Mouse (Mus musculus) stomach, embryonic 14.5 days (tissue): ENCODE measurements around the gene Gpd1. TPM values are rescaled to one million over a fixed set of nuclear protein-coding genes. Genes with fewer than 3 reads are reported as not detected.
"Not testable (repeated sequence)": the region's sequence is repeated elsewhere in the genome, so short reads cannot be mapped to it uniquely, and the experiment has no call there.

Experiments used
- ATAC-seq: fragments of 200-750 bp; cut with Nextera tagmentation; 2 replicates; pipeline ENCODE4 v1.8.0; 2017; ENCODE audit warnings: low read depth, moderate TSS enrichment; ENCODE audit not compliant: insufficient number of reproducible peaks, insufficient read depth, low FRiP score
- H3K27ac ChIP-seq: fragments of 300-500 bp; sonication (generic); 2 replicates; pipeline ENCODE4 v1.5.1; 2014; ENCODE audit warnings: mild to moderate bottlenecking, low read length, moderate library complexity, mixed read lengths
- H3K27me3 ChIP-seq: fragments of 300-500 bp; sonication (generic); 2 replicates; pipeline ENCODE4 v1.6.1; 2014; ENCODE audit warnings: low read length, control low read depth, mixed read lengths; ENCODE audit not compliant: control insufficient read depth, insufficient read depth
- H3K36me3 ChIP-seq: fragments of 300-500 bp; sonication (generic); 2 replicates; pipeline ENCODE4 v1.6.1; 2014; ENCODE audit warnings: mild to moderate bottlenecking, control low read depth, low read length, moderate library complexity, mixed read lengths; ENCODE audit not compliant: control insufficient read depth, insufficient read depth
- H3K4me1 ChIP-seq: fragments of 300-500 bp; sonication (generic); 2 replicates; pipeline ENCODE4 v1.6.1; 2014; ENCODE audit warnings: low read length, control low read depth, mixed read lengths; ENCODE audit not compliant: control insufficient read depth, insufficient read depth
- H3K4me2 ChIP-seq: fragments of 300-500 bp; sonication (generic); replicated peaks from 2 replicates; pipeline ENCODE4 v1.6.1; 2014; ENCODE audit warnings: low read depth, low read length, control low read depth
- H3K4me3 ChIP-seq: fragments of 300-500 bp; sonication (generic); 2 replicates; pipeline ENCODE4 v1.5.1; 2014; ENCODE audit warnings: low read depth, low read length, control low read depth
- H3K9ac ChIP-seq: fragments of 300-500 bp; sonication (generic); replicated peaks from 2 replicates; pipeline ENCODE4 v1.6.1; 2014; ENCODE audit warnings: low read depth, mild to moderate bottlenecking, control low read depth, low read length, moderate library complexity, mixed read lengths
- H3K9me3 ChIP-seq: fragments of 300-500 bp; sonication (generic); 2 replicates; pipeline ENCODE4 v1.6.1; 2016; ENCODE audit warnings: low read depth, low read length, control low read depth; ENCODE audit not compliant: control insufficient read depth
- WGBS: fragments of 180-500 bp; shearing (Covaris S2); extraction: QIAGEN DNeasy Blood & Tissue Kit; methylation state at CpG from one replicate; pipeline ENCODE4 v1.1.7; 2014; 5-methylcytosine and 5-hydroxymethylcytosine counted together
- polyA plus RNA-seq: library from polyadenylated mRNA; unstranded; fragments of >200 nt; fragmentation: Nextera tagmentation; extraction: Ambion mirVana; gene quantifications from 2 replicates; pipeline ENCODE4 v1.2.1, GENCODE M21; 2014

The Gpd1 gene
- polyA plus RNA-seq, 1 experiment from 2014 or later: 0.20 TPM

DNA sequence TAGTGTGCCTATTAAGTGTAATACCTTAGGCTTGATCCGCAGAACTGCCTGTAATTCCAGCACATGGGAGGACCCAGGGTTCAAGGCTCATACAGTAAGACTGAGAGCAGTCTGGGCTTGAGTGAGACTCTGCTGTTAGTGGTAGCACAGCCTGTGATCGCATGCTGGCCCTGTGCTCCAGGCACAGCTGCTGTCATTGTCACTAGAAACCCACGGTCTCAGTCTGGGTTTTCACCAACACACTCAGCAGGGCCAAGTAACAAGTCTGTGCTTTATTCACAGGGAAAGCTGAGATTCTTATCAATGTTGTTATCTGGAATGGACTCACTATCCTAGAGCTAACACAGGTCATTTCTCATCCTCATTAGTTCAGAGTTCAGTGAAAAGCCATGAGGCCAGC is 36.9 kb downstream of the Gpd1 start:
- 70% methylated on average over 3 of the region's 3 CpGs for WGBS
- no peak overlapping the region for H3K27ac ChIP-seq
- H3K9ac ChIP-seq: no peak overlapping the region
- no peak overlapping the region for H3K4me3 ChIP-seq
- ATAC-seq: no peak
- H3K4me1 ChIP-seq: no peaks in the 10 kb centered on the region
- H3K4me2 ChIP-seq: no peak overlapping the region
- no peaks in the 10 kb centered on the region for H3K27me3 ChIP-seq
- no peaks in the 10 kb centered on the region for H3K9me3 ChIP-seq
- H3K36me3 ChIP-seq: no peaks in the 10 kb centered on the region

- H3K9ac ChIP-seq: no peak overlapping the region
- 87% methylated on average over 4 of the region's 4 CpGs for WGBS
These were observed 50.2 kb downstream of the Gpd1 start for GRCm38 (mm10) chr15:99767467-99767866.

DNA sequence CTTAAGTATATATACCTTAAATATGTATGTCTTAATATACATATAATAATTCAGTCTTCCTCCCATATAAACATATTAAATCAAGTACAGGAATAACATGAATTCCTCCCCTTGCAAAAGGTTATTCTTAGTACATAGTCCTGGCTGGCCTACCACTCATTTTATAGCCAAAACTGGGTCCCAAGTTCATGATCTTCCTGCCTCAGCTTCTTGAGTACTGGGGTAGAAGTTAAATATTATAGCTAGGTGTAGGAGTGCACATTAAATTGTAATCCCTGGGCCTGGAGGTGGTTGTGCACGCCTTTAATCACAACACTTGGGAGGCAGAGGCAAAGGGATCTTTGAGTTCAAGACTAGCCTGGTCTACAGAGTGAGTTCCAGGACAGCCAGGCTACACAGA is 51.4 kb downstream of the Gpd1 start:
- H3K4me1 ChIP-seq: peaks cover 16% of the 10 kb centered on the region
- H3K4me3 ChIP-seq: no peak overlapping the region
- H3K36me3 ChIP-seq: no peaks in the 10 kb centered on the region
- no peak for ATAC-seq
- 92% methylated on average over 1 of the region's 1 CpGs for WGBS
- no peak overlapping the region for H3K27ac ChIP-seq
- H3K9ac ChIP-seq: no peak overlapping the region
- H3K4me2 ChIP-seq: no peak overlapping the region
- H3K27me3 ChIP-seq: no peaks in the 10 kb centered on the region
- H3K9me3 ChIP-seq: no peaks in the 10 kb centered on the region

More at GRCm38 (mm10) chr15:99767467-99767866, 50.2 kb downstream of the Gpd1 start:
- Histone ChIP-seq H3K9me3 (no peaks in the 10 kb centered on the region), H3K27me3 (no peaks in the 10 kb centered on the region), H3K4me3 (no peak overlapping the region), H3K36me3 (no peaks in the 10 kb centered on the region), H3K4me2 (no peak overlapping the region), H3K27ac (no peak overlapping the region), H3K4me1 (peaks cover 14% of the 10 kb centered on the region)
- ATAC-seq: no peak

GRCm38 (mm10) chr15:99771004-99771500 is 53.7 kb downstream of the Gpd1 start:
- peak overlapping the region; percentile 95 for H3K27ac ChIP-seq
- peak overlapping the region; percentile 91 for H3K4me3 ChIP-seq
- no peak for ATAC-seq

DNA sequence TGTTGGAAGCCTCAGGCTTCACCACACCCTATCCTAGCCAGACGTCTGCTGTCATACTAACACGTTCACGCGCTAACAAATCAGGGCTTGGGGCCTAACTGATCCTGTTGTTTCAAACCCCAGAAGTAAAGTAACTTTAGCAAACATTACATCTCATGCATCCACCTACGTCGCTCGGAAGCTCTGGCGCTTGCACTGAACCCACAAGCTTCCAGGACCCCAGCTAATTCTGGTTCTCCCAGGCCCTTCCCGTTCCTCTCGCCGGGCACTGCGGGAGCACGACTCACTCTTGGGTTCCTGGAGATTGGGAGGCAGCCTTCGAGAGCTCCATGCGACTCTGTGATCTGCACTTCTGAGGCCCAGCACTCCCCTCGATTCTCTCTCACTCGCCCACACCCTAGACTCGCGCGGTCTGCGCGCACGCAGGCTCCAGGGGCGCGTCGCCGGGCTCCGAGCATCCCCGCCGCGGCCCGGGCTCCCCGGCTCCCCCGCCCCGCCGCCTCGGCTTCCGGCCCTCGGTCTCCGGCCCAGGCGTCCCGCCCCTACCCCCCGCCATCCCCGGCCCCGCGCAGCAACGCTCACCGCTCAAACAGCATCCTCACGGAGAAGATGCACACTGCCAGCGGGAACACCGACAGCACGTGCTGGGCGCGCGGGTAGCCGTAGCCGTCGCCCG is 54.4 kb downstream of the Gpd1 start:
- H3K4me3 ChIP-seq: peak overlapping the region; percentile 91
- peak overlapping the region; percentile 81 for H3K9ac ChIP-seq
- H3K4me2 ChIP-seq: peak overlapping the region; percentile 65
- H3K9me3 ChIP-seq: no peaks in the 10 kb centered on the region
- under 1% methylated on average over 59 of the region's 59 CpGs for WGBS
- ATAC-seq: peak; percentile 61
- peaks cover 16% of the 10 kb centered on the region for H3K4me1 ChIP-seq
- no peaks in the 10 kb centered on the region for H3K36me3 ChIP-seq
- H3K27ac ChIP-seq: peak overlapping the region; percentile 95
- no peaks in the 10 kb centered on the region for H3K27me3 ChIP-seq

More at GRCm38 (mm10) chr15:99771004-99771500, 53.7 kb downstream of the Gpd1 start:
- no peaks in the 10 kb centered on the region for H3K36me3 ChIP-seq
- H3K4me2 ChIP-seq: peak overlapping the region; percentile 65
- 8% methylated on average over 5 of the region's 5 CpGs for WGBS
- H3K4me1 ChIP-seq: peaks cover 16% of the 10 kb centered on the region
- no peaks in the 10 kb centered on the region for H3K27me3 ChIP-seq
- no peaks in the 10 kb centered on the region for H3K9me3 ChIP-seq
- peak overlapping the region; percentile 81 for H3K9ac ChIP-seq

DNA sequence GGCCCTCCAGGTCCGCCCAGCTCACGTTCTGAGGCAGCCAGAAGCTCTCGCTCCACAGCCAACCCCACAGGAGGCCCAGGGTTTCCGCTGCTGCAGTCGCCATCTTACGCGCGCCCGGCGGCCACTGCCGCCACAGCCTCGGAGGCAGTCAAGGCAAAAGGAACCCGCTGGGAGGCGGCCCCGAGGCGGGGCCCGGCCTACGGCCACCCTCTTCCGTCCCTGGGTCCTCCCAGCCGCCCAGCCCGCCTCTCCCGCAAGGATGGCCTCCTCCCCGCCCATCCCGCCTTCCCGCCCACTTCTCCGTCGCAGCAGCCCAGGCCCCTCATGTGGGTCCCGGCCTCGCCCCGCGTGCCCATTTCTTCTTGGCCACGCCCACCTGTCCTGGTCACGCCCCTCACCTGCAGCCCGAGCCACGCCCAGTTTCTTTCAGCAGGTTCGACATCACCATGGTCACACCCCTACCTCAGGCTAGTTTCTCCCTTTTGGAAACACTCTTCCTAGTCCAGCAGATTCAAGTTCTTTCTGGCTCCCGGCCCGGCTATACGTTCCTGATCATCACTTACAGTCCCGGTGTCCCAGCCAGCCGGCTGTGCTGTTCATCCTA is 55.1 kb downstream of the Gpd1 start:
- Histone ChIP-seq H3K4me3 (peak overlapping the region; percentile 91), H3K27me3 (no peaks in the 10 kb centered on the region), H3K27ac (peak overlapping the region; percentile 95), H3K9me3 (no peaks in the 10 kb centered on the region), H3K36me3 (no peaks in the 10 kb centered on the region), H3K4me1 (peaks cover 16% of the 10 kb centered on the region), H3K9ac (peak overlapping the region; percentile 81), H3K4me2 (peak overlapping the region; percentile 65)
- under 1% methylated on average over 41 of the region's 41 CpGs for WGBS
- ATAC-seq: peak; percentile 97

DNA sequence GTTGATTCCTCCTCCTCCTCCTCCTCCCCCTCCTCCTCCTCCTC is 55.4 kb downstream of the Gpd1 start, which contains the start of gene Cers5:
Gene Cers5, minus strand, starts transcription at position 5 of the 44 bp plus-strand sequence.
- not testable (repeated sequence) for H3K36me3 ChIP-seq, ATAC-seq, H3K9me3 ChIP-seq, H3K27me3 ChIP-seq
- peak within 1 kb of the TSS; percentile 65 for H3K4me2 ChIP-seq
- H3K4me1 ChIP-seq: peaks cover 16% of the 10 kb centered on the region
- peak within 1 kb of the TSS; percentile 95 for H3K27ac ChIP-seq
- peak within 1 kb of the TSS; percentile 81 for H3K9ac ChIP-seq
- H3K4me3 ChIP-seq: peak within 1 kb of the TSS; percentile 91

GRCm38 (mm10) chr15:99772925-99773324 is 55.6 kb downstream of the Gpd1 start:
- Histone ChIP-seq H3K4me3 (peak overlapping the region; percentile 91; the same call in 1 of the 2 replicates), H3K4me1 (peaks cover 16% of the 10 kb centered on the region), H3K4me2 (peak overlapping the region; percentile 65; the same call in 1 of the 2 replicates), H3K36me3 (no peaks in the 10 kb centered on the region), H3K9me3 (no peaks in the 10 kb centered on the region), H3K27ac (peak overlapping the region; percentile 29; the same call in 1 of the 2 replicates), H3K9ac (no peak overlapping the region), H3K27me3 (no peaks in the 10 kb centered on the region)
- 26% methylated on average over 3 of the region's 3 CpGs for WGBS
- no peak for ATAC-seq
